Mouse (Mus musculus) forelimb bud, embryonic 11.5 days (tissue): ENCODE measurements around the gene Hyou1.
A peak's percentile ranks its signal among the peaks of the same experiment; 100 is the strongest.
"Not testable (repeated sequence)": the region's sequence is repeated elsewhere in the genome, so short reads cannot be mapped to it uniquely, and the experiment has no call there.

ENCODE experiments used
- DNase-seq: peaks from one replicate; pipeline ENCODE4 v3.0.0-alpha.2; 2012; ENCODE audit warnings: low read depth, low spot score

Gene Hyou1

GRCm38 (mm10) chr9:44379054-44379834 lies at the start of gene Hyou1:
Gene Hyou1 (plus strand): TSS chr9:44379490.
- DNase-seq, result peak; percentile 97

GRCm38 (mm10) chr9:44330736-44331135 lies 48.6 kb upstream of the Hyou1 start:
- no peak for DNase-seq

- DNase-seq, result no peak
Measured at GRCm38 (mm10) chr9:44332918-44333638, 46.2 kb upstream of the Hyou1 start.

- DNase-seq, result peak; percentile 100
Measured at GRCm38 (mm10) chr9:44334396-44335330, 44.6 kb upstream of the Hyou1 start, which contains the start of gene H2afx. Gene H2afx (plus strand): TSS chr9:44334694.

- no peak for DNase-seq
Measured at GRCm38 (mm10) chr9:44335331-44336092, 43.8 kb upstream of the Hyou1 start.

GRCm38 (mm10) chr9:44336093-44336406 lies 43.2 kb upstream of the Hyou1 start:
- no peak for DNase-seq

- DNase-seq, result not testable (repeated sequence)
Measured at GRCm38 (mm10) chr9:44336513-44336912, 42.8 kb upstream of the Hyou1 start.

GRCm38 (mm10) chr9:44336964-44337363 lies 42.3 kb upstream of the Hyou1 start:
- no peak for DNase-seq

- DNase-seq, result no peak
Measured at GRCm38 (mm10) chr9:44337436-44338169, 41.7 kb upstream of the Hyou1 start.

GRCm38 (mm10) chr9:44338574-44338973 lies 40.7 kb upstream of the Hyou1 start:
- no peak for DNase-seq

GRCm38 (mm10) chr9:44341487-44341886 lies 37.8 kb upstream of the Hyou1 start:
- DNase-seq, result no peak

- no peak for DNase-seq
Measured at GRCm38 (mm10) chr9:44342173-44342572, 37.1 kb upstream of the Hyou1 start.

- no peak for DNase-seq
Measured at GRCm38 (mm10) chr9:44342605-44343004, 36.7 kb upstream of the Hyou1 start.

GRCm38 (mm10) chr9:44343290-44343689 lies 36.0 kb upstream of the Hyou1 start:
- DNase-seq, result no peak

- peak; percentile 87 for DNase-seq
Measured at GRCm38 (mm10) chr9:44343781-44344421, 35.4 kb upstream of the Hyou1 start, which contains the start of gene Hmbs. Gene Hmbs (minus strand): TSS chr9:44344228.

- DNase-seq, result no peak
Measured at GRCm38 (mm10) chr9:44345570-44346433, 33.5 kb upstream of the Hyou1 start.

GRCm38 (mm10) chr9:44347166-44347565 lies 32.1 kb upstream of the Hyou1 start:
- DNase-seq, result no peak

GRCm38 (mm10) chr9:44347621-44348020 lies 31.7 kb upstream of the Hyou1 start:
- no peak for DNase-seq

- DNase-seq, result no peak
Measured at GRCm38 (mm10) chr9:44348546-44348945, 30.7 kb upstream of the Hyou1 start.
